Mouse (Mus musculus) liver, embryonic 14.5 days (tissue): ENCODE measurements around the gene Dhrs11.

Experiments used
- CTCF ChIP-seq: IDR thresholded peaks from 2 replicates; pipeline ENCODE4 v1.5.1; 2016; ENCODE audit warnings: antibody characterized with exemption, low read depth, control low read depth
- EP300 ChIP-seq: IDR thresholded peaks from 2 replicates; pipeline ENCODE4 v1.6.1; 2016; ENCODE audit warnings: antibody characterized with exemption, low read depth

DNA sequence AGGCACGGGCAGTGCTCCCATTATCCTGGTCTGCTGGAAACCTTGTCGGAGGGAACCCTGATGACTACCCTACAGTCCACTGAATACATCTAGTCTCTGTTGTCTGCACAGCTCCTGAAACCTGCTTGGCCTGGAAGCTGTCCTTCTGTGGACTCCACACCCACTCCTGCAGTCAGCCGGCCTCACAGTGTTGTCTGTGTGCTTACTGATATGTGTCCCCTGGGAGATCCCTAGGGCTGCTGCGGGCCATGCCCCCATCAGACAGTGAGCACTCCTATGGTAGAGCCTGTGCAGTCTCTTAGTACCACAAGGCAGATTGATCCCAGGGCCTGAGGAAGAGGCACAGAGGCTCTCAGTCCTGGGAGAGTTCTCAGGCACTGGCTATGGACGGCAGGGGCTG lies 6.3 kb downstream of the Dhrs11 start:
- TF ChIP-seq CTCF (no peak), EP300 (peak; percentile 64)
